Mouse (Mus musculus): Measurements from ENCODE around the gene Urb2.
"Not testable (repeated sequence)": the region's sequence is repeated elsewhere in the genome, so short reads cannot be mapped to it uniquely, and the experiment has no call there.

Urb2 gene

DNA sequence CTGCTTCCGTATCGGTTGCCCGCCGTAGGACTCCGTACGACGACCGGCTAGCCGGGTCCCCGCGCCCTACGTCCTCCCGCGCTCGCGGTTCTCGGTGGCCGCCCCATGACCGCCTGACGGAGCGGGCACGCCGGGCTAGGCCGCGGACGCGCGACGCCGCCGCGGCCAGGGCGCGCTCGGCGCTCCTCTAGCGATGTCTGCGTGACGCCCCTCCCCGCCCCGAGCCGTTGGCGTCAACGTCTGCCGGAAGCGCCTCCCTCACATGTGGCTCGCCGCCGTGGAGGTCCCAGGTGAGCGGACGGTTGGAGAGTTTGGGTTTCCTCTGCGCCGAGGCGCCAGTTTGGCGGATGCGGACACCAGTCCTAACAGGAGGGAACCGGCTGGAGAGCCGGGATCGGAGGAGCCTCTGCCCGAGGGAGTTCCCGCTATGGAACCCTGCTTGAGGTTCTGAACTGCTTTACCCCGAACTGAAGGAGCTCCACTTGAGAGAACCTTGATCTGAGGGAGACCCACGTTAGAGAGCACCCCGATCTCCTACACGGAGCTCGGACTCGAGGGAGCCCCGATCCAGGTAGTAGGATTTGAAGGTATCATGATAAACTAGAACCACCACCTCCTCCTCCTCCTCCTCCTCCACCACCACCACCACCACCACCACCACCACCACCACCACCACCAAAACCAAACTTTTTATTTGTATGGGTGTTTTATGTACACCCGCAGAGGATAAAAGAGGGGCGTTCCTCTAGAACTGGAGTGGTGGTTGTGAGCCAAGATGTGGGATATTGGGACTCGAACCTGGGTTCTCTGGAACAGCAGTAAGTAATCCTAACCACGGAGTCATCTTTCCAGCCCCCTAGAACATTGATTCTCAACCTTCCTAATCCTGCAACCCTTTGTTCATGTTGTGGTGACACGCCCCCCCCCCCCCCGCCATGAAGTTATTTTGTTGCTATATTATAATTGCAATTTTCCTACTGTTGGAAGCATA lies at the start of gene Urb2, which contains the start of gene Taf5l:
TSS of gene Urb2 (plus strand) at position 272 of the 991 bp plus-strand sequence.
TSS of gene Taf5l (minus strand) at position 161 of the 991 bp plus-strand sequence.
- DNase-seq (ENCODE audit: low spot score) = peak; percentile 96

DNA sequence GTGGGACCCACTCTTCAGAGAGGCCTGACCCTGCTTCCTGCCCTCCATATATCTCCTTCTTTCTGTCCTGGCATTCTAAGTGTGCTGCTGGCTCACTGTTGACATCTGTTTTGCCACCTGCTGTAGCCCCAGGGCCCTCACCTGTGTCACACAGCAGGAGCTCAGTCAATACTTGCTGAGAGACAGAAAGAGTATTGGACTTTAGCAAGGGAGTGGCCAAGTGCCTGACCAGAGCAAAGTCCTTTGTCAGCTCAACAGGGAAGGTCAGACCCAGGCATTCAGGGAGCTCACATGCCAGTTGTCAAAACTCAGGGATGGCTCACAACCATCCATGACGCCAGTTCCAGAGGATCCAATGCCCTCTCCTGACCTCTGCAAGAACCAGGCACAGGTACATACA lies 47.8 kb upstream of the Urb2 start:
- DNase-seq (ENCODE audit: low spot score) = no peak

- no peak for DNase-seq (ENCODE audit: low spot score)
These were observed 43.8 kb upstream of the Urb2 start for GRCm38 (mm10) chr8:123977499-123977898.

DNA sequence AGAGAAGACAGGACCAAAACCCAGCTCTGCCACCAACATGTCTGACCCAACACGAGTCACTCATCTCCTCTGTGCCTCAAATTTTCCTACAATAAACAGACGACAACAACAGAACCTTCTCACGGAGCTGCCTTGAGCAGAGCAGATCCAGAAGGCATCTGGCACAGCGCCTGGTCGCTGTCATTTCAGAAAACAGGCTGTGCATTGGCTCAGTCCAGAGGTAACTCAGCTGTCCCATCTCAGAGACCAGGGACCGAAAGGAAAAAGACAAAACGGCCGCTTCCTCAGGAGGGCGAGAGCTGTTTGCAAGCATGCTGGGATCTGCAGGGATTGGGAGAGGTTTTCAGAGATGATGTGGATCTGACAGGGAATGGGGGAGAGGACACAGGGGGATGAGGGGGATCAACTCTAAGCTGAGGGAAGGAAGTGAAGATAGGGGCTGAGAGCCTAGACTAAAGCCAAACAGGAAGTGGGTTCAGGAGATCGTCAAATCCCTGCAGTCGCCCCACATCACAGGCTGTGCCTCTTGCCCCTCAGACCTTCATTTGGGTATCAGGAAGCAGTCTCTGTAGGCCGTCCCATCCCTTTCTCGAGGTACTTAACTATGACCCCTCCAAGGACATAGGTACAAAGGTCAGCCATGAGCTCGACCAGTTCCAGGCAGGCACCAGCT lies 43.0 kb upstream of the Urb2 start:
- peak; percentile 57 for DNase-seq (ENCODE audit: low spot score)

- DNase-seq (ENCODE audit: low spot score) = no peak
These were observed 42.4 kb upstream of the Urb2 start for GRCm38 (mm10) chr8:123978926-123979325.

- DNase-seq (ENCODE audit: low spot score) = no peak
These were observed 41.1 kb upstream of the Urb2 start for GRCm38 (mm10) chr8:123980239-123980638.

DNA sequence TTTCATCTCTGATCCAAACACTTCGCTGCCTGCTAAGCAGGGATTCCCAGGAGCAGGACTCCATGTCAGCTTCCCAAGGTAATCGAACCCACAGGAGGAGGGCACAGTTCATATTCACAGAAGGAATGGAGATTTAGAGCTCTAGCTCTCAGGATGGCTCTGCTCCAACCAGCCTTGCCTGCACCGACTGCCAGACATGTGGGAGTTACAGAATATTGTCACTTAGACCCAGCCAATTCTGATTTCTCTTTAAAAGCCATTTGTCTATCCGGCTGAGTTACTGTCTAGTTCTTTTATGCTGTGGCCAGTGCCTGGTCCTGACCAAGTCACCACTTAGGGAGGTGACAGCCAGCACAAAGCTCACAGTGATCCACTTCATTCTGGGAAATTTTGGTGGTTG lies 39.6 kb upstream of the Urb2 start:
- peak; percentile 58 for DNase-seq (ENCODE audit: low spot score)

GRCm38 (mm10) chr8:123982291-123982793 lies 39.0 kb upstream of the Urb2 start:
- DNase-seq (ENCODE audit: low spot score) = peak; percentile 59

- DNase-seq (ENCODE audit: low spot score) = peak; percentile 89
These were observed 38.4 kb upstream of the Urb2 start, which contains the start of gene Abcb10 for GRCm38 (mm10) chr8:123982826-123983400. Gene Abcb10 (minus strand): TSS chr8:123983122.

GRCm38 (mm10) chr8:123988605-123989038 lies 32.7 kb upstream of the Urb2 start:
- no peak for DNase-seq (ENCODE audit: low spot score)

DNA sequence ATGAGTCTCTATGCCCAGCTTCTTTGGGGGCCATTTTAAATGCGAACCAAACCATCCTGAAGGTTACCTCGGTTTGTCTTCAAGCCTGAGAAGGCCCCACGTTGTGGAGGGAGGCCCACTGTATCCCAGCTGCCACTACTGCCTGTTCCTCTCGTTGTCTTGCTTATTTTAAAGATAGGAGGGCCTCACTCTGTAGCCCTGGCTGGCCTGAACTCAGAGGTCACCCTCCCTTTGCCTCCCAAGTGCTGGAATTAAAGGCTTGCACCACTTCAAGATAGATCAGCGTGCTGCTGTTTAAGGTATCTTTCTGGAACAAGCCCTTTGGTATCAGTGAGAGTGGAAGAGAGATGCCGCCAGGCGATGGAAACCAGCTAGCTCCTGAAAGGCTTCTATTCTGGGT lies 32.2 kb upstream of the Urb2 start:
- DNase-seq (ENCODE audit: low spot score) = no peak

DNA sequence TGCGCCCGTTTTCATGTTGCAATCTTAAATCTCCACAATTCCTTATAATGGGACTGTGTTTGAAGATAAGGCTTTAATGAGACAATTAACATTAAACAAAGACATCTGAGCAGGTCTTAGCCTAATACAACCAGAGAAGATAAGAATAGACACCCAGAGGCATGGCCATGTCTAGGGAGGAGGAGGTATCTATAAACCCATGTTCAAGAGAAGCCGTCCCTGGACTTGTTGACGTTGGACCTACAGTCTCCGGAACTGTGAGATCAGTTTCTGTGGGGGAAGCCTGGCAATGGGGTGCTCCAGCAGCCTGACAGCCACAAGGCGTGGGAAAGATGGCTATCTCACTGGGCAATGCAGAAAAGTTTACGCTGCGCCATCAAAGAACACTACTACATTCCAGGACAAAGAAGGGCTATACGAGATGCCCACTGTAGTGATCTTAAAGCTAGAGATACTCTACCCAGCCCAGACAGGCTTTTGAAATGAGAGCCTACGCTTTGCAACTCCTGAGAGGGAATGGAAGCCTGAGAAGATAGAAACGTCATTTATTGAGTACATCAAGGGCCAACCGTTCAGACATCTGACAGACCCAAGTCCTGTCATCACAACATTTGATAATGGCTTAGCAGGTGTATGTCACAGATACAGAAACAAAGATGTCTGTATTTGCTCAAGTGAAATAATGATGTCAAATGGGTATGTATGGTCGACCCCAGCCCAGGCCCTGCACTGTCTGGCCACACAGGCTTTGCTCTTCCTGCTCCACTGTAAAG lies 30.8 kb upstream of the Urb2 start:
- DNase-seq (ENCODE audit: low spot score) = no peak

- no peak for DNase-seq (ENCODE audit: low spot score)
These were observed 28.7 kb upstream of the Urb2 start for GRCm38 (mm10) chr8:123992587-123992986.

GRCm38 (mm10) chr8:123993597-123993996 lies 27.7 kb upstream of the Urb2 start:
- no peak for DNase-seq (ENCODE audit: low spot score)

- no peak for DNase-seq (ENCODE audit: low spot score)
These were observed 27.3 kb upstream of the Urb2 start for GRCm38 (mm10) chr8:123993997-123994396.

DNA sequence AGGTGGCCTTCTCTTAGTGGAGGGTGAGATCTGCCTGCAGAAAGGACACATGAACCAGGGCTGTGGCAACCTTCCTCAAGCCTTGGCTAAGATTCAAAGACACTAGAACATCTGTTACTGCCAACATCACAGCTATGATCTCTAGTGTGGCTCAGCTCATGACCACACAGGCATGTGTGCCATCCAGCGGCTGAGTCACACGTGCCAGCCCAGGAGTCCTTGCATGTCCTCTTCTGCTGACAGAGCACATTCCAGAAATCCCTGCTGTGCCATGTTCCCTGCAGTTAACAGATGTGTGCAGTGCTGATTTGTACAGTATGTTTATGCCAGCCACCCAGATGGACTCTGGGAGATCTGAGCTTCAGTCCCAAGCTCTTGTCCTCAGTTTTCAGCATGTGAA lies 21.7 kb upstream of the Urb2 start:
- DNase-seq (ENCODE audit: low spot score) = no peak

GRCm38 (mm10) chr8:124002546-124003108 lies 18.7 kb upstream of the Urb2 start:
- DNase-seq (ENCODE audit: low spot score) = no peak

DNA sequence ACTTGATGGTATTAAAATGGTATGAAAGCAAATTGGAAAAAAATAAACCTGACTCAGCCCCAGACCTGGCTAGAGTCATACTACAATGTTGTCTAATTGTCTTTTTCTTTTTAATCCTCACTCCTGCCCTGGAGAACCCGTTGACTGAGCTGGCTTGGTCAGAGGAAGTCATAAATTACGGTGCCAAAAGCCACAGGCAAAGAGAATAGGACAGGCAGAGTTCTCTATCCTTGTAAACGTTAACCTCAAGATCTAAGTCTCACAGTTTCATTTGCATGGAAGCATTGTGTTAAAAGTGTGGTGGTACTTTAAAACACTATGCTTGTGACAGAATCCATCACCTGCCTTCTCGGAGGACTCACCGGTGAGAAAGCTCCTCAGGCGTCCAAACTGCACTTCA lies 13.5 kb upstream of the Urb2 start:
- DNase-seq (ENCODE audit: low spot score) = no peak

DNA sequence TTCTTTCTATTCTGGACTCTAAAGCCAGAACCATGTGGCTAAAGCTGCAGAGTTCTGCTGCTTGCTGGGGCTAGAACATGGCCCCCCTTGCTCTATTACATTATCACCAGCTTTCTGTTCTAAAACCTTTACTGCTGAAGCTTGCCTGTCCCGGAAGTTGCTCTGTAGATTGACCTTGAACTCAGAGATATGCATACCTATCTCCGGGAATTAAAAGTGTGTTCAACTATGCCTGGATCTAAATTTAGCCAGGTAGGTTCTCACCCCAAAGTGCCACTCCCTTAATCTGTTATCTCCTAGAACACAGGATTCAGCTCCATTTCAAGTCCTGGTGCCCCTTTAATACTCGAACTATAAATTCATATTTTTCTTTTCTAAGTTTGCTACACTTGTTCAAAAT lies 9.7 kb upstream of the Urb2 start:
- DNase-seq (ENCODE audit: low spot score) = no peak

DNA sequence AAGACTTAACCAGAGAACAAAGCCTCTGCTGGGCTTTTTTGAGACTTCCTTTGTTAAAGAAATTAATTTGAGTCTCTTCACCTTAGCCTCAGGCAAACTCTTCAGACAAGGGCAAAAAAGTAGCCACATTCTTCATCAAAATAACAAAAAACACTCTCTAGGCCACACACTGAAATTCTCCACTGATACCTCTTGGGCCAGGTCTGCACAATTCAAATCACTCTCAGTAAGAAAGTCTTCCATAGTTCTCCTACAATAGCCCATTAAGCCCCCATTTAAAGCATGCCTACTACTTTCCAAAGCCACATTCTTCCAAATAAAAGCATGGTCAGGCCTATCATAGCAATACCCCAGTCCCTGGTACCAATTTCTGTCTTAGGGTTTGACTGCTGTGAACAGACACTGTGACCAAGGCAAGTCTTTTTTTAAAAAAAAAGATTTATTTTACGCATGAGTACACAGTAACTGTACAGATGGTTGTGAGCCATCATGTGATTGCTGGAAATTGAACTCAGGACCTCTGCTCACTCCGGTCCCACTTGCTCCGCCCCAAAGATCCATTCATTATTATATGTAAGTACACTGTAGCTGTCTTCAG lies 9.2 kb upstream of the Urb2 start:
- DNase-seq (ENCODE audit: low spot score) = no peak

DNA sequence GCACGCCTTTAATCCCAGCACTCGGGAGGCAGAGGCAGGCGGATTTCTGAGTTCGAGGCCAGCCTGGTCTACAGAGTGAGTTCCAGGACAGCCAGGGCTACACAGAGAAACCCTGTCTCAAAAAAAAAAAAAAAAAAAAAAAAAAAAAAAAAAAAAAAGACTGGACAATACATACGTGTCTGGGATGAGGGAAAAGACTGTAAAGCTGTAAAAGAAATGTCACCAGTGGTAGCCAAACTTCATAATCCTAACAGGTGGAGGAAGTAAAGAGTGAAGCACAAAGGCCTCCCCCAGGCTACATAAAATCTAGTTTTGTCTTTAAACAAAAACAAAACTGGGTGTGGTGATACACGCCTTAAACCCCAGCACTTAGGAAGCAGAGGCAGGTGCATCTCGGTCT lies 7.0 kb upstream of the Urb2 start:
- not testable (repeated sequence) for DNase-seq (ENCODE audit: low spot score)
